Comparison of ENCODE assay signal across 25 mouse cellular contexts in the genomic region with DNA sequence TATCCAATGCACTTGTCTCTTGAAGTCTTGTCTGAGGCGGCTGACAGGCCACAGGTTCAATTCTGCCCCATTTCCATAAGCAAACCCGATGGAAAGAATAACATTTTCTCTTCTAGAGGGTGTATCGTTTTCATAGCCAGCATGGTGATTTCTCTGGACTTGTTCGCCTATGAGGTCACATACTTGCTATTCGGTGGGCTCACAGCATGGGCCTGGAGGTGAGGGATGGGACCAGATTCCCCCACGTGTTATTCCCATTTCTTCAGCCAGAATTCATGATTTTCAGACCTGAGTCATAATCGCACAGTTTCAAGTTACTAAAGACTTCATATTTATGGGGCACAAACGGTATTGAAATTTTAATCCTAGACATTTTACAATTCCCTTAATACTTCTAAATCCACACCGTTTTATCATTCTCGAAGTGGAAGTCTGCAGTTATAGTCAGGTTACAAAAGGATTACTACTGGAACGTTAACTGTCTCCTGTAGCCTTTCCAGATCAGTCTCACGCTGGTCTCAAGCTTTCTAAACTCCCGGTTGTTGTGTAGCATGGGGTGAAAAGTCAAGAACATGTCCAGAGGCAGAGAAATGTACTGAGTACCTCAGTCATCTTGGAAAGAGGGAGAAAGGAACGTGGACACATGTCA.
"Had no signal": no experiment of that assay in that cellular context is flagged by ENCODE, and none has a peak within 500 bp of the region (broad histone marks: within the 10 kb centered on the region; RNA-seq: fewer than 3 reads in every experiment).

No protein-coding gene starts in this region.

- H3K9ac ChIP-seq: heart, embryonic 12.5 days; hindbrain, embryonic 13.5 days; hindbrain, embryonic 15.5 days; kidney, embryonic 15.5 days; liver, embryonic 13.5 days; liver, embryonic 15.5 days; liver, postnatal 0 days had no signal

- H3K27ac ChIP-seq: heart, adult 2 months; hindbrain, embryonic 13.5 days; hindbrain, embryonic 15.5 days; hindbrain, postnatal 0 days; kidney, embryonic 15.5 days; kidney, postnatal 0 days; liver, embryonic 13.5 days; liver, embryonic 15.5 days had no signal

- H3K36me3 ChIP-seq: heart, embryonic 12.5 days; hindbrain, embryonic 13.5 days; hindbrain, embryonic 15.5 days; kidney, embryonic 15.5 days; liver, embryonic 13.5 days; liver, embryonic 15.5 days had no signal

- H3K4me3 ChIP-seq: heart, adult 2 months; heart, embryonic 12.5 days; hindbrain, embryonic 13.5 days; hindbrain, embryonic 15.5 days; kidney, embryonic 15.5 days; liver, embryonic 13.5 days; liver, embryonic 15.5 days had no signal

- H3K4me2 ChIP-seq: heart, embryonic 12.5 days; hindbrain, embryonic 13.5 days; hindbrain, embryonic 15.5 days; kidney, embryonic 15.5 days; liver, embryonic 11.5 days; liver, embryonic 13.5 days; liver, embryonic 15.5 days had no signal

- H3K4me1 ChIP-seq: heart, embryonic 12.5 days; hindbrain, embryonic 13.5 days; hindbrain, embryonic 15.5 days; kidney, embryonic 15.5 days; liver, embryonic 13.5 days; liver, embryonic 15.5 days had no signal

- ATAC-seq: hindbrain, postnatal 0 days; intestine, embryonic 16.5 days; liver, postnatal 0 days had no signal

- H3K27me3 ChIP-seq: heart, embryonic 12.5 days; hindbrain, embryonic 13.5 days; hindbrain, embryonic 15.5 days; kidney, embryonic 15.5 days; liver, embryonic 13.5 days; liver, embryonic 15.5 days had no signal

- DNase-seq: gastrocnemius, postnatal 14 days; gastrocnemius, postnatal 36 days; heart, adult 11 months; heart, adult 2 months; heart, postnatal 10 days; heart, postnatal 36 days; kidney, adult 11 months; kidney, adult 2 months; kidney, adult 9 months; kidney, postnatal 14 days; kidney, postnatal 36 days; layer of hippocampus, adult 9-11 months; layer of hippocampus, postnatal 36 days; liver; liver, embryonic 13.5 days; liver, postnatal 0 days had no signal

- H3K9me3 ChIP-seq: heart, embryonic 12.5 days; hindbrain, embryonic 13.5 days; hindbrain, embryonic 15.5 days; kidney, embryonic 15.5 days; liver, embryonic 13.5 days; liver, embryonic 15.5 days had no signal
